In genomic region chr8:79487597-79487996, GRCm38 (mm10) we compare ENCODE assay signal across 18 mouse cellular contexts.
"Had no signal": no experiment of that assay in that cellular context is flagged by ENCODE, and none has a peak within 500 bp of the region (broad histone marks: within the 10 kb centered on the region; RNA-seq: fewer than 3 reads in every experiment).

No protein-coding gene starts in this region.

- ATAC-seq: liver, postnatal 0 days; lung, postnatal 0 days; midbrain, embryonic 13.5 days; midbrain, embryonic 15.5 days had no signal

- H3K9me3 ChIP-seq: lung, embryonic 15.5 days; megakaryocyte, embryonic 14.5 days; midbrain, embryonic 13.5 days; midbrain, embryonic 15.5 days; neural tube, embryonic 12.5 days; stomach, embryonic 15.5 days had no signal

- H3K9ac ChIP-seq: liver, postnatal 0 days; lung, embryonic 15.5 days; midbrain, embryonic 13.5 days; midbrain, embryonic 15.5 days; neural tube, embryonic 12.5 days; stomach, embryonic 15.5 days had no signal

- DNase-seq: liver, postnatal 0 days; lung, adult 2 months; lung, postnatal 14 days; lung, postnatal 36 days; right cerebral cortex, postnatal 14 days; thymus, adult 2 months; thymus, postnatal 25 days; thymus, postnatal 4 days had no signal

- H3K36me3 ChIP-seq: lung, embryonic 15.5 days; midbrain, embryonic 13.5 days; midbrain, embryonic 15.5 days; neural tube, embryonic 12.5 days; stomach, embryonic 15.5 days had no signal

- H3K27me3 ChIP-seq: lung, embryonic 15.5 days; midbrain, embryonic 13.5 days; midbrain, embryonic 15.5 days; neural tube, embryonic 12.5 days; stomach, embryonic 15.5 days had no signal

- H3K27ac ChIP-seq: lung, embryonic 15.5 days; macrophage; midbrain, embryonic 13.5 days; midbrain, embryonic 15.5 days; neural tube, embryonic 12.5 days; stomach, embryonic 15.5 days; stomach, postnatal 0 days had no signal

- H3K4me1 ChIP-seq: lung, embryonic 15.5 days; midbrain, embryonic 15.5 days; neural tube, embryonic 12.5 days; stomach, embryonic 15.5 days had no signal

- H3K4me2 ChIP-seq: lung, embryonic 15.5 days; midbrain, embryonic 11.5 days; midbrain, embryonic 13.5 days; midbrain, embryonic 15.5 days; neural tube, embryonic 12.5 days; stomach, embryonic 15.5 days had no signal

- H3K4me3 ChIP-seq: lung, embryonic 15.5 days; megakaryocyte, embryonic 14.5 days; midbrain, embryonic 13.5 days; midbrain, embryonic 15.5 days; neural tube, embryonic 12.5 days; stomach, embryonic 15.5 days had no signal
